Mouse (Mus musculus) heart, adult 18-20 months (tissue): Measurements from ENCODE around the gene Akr1b3. TPM values are rescaled to one million over a fixed set of nuclear protein-coding genes. Genes with fewer than 3 reads are reported as not detected.

Experiments
- DNase-seq, 2 experiments: peaks; one replicate each; pipeline ENCODE4 v3.0.0; 2021 to 2022; ENCODE audit warnings: mixed read lengths in 1 of 2
- total RNA-seq, 2 experiments: library from RNA; stranded (reverse); gene quantifications; 2 replicates each; pipeline ENCODE4 v1.2.3; 2021

Akr1b3 gene
- total RNA-seq, 2 experiments from 2014 or later: 275 to 331 TPM

DNA sequence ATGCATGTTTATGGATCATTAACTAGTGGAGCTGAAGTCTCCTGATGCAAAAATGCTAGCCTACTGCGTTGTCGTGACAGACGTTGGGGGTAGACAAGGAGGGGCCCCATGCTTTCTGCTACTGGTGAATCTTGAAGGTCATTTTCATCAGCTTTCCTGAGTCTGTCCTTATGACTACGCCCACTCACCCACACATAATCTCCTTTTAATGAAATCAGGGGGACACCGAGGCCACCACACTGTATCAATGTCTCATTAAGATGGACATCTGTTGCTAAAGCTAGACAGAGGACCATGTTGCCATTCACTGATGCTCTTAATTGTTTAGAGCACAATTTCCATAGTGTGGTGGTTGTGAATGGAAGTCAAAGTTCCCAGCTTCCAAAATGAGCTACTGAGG lies 58.7 kb downstream of the Akr1b3 start:
- DNase-seq: no peak

Other genes with a start within 250 kb of the Akr1b3 start
- gene Slc35b4, start 140.4 kb downstream of the Akr1b3 start, total RNA-seq: 1 to 10 TPM; 7.9 to 8.0 TPM
- 1 to 10 TPM; 3.1 to 5.0 TPM for gene Akr1b8, start 36.6 kb upstream of the Akr1b3 start, total RNA-seq
- gene Akr1b10, start 66.7 kb upstream of the Akr1b3 start, total RNA-seq: 10 to 100 TPM; 60.9 to 62.9 TPM
- not detected for gene Akr1b7, start 94.9 kb upstream of the Akr1b3 start, total RNA-seq
- 10 to 100 TPM; 43.9 to 47.8 TPM for gene Bpgm, start 158.7 kb upstream of the Akr1b3 start, total RNA-seq